Mouse (Mus musculus) gastrocnemius, adult 18-20 months (tissue): ENCODE measurements around the gene Bola2. TPM values are rescaled to one million over a fixed set of nuclear protein-coding genes. Genes with fewer than 3 reads are reported as not detected.
A peak's percentile ranks its signal among the peaks of the same experiment; 100 is the strongest.
"Not testable (repeated sequence)": the region's sequence is repeated elsewhere in the genome, so short reads cannot be mapped to it uniquely, and the experiment has no call there.

Experiments
- DNase-seq: peaks from one replicate; pipeline ENCODE4 v3.0.0; 2021; ENCODE audit warnings: low spot score
- total RNA-seq, 2 experiments: library from RNA; stranded (reverse); gene quantifications; 2 replicates each; pipeline ENCODE4 v1.2.3; 2021

Bola2 gene
- total RNA-seq, 2 experiments from 2014 or later = 37.1 to 42.2 TPM

GRCm38 (mm10) chr7:126688156-126688555, 7.0 kb upstream of the Bola2 start:
- DNase-seq = not testable (repeated sequence)

GRCm38 (mm10) chr7:126689021-126689420, 6.2 kb upstream of the Bola2 start:
- no peak for DNase-seq

- no peak for DNase-seq
Observed at GRCm38 (mm10) chr7:126690737-126691136, 4.5 kb upstream of the Bola2 start.

GRCm38 (mm10) chr7:126691676-126692075, 3.5 kb upstream of the Bola2 start:
- no peak for DNase-seq

GRCm38 (mm10) chr7:126692426-126692825, 2.8 kb upstream of the Bola2 start:
- no peak for DNase-seq

- peak; percentile 88 for DNase-seq
Observed at GRCm38 (mm10) chr7:126693256-126693655, 1.9 kb upstream of the Bola2 start.

- no peak for DNase-seq
Observed at GRCm38 (mm10) chr7:126693781-126694180, 1.4 kb upstream of the Bola2 start.

GRCm38 (mm10) chr7:126694441-126695051, 655 bp upstream of the Bola2 start:
- DNase-seq = no peak

- DNase-seq = peak; percentile 96
Observed at GRCm38 (mm10) chr7:126695631-126696207, 518 bp downstream of the Bola2 start, which contains the start of gene Slx1b. Gene Slx1b (minus strand): TSS chr7:126695784.

GRCm38 (mm10) chr7:126696303-126696702, 1.1 kb downstream of the Bola2 start:
- DNase-seq = no peak

- no peak for DNase-seq
Observed at GRCm38 (mm10) chr7:126696886-126697285, 1.7 kb downstream of the Bola2 start.

- no peak for DNase-seq
Observed at GRCm38 (mm10) chr7:126697838-126698237, 2.6 kb downstream of the Bola2 start.

GRCm38 (mm10) chr7:126700063-126701015, 5.1 kb downstream of the Bola2 start:
- DNase-seq = no peak

GRCm38 (mm10) chr7:126701070-126701469, 5.9 kb downstream of the Bola2 start:
- peak; percentile 87 for DNase-seq

GRCm38 (mm10) chr7:126701559-126702357, 6.6 kb downstream of the Bola2 start:
- no peak for DNase-seq

GRCm38 (mm10) chr7:126702358-126702757, 7.2 kb downstream of the Bola2 start:
- DNase-seq = no peak

GRCm38 (mm10) chr7:126702861-126703756, 7.9 kb downstream of the Bola2 start:
- DNase-seq = no peak

GRCm38 (mm10) chr7:126703757-126704077, 8.5 kb downstream of the Bola2 start:
- DNase-seq = no peak

GRCm38 (mm10) chr7:126704121-126704980, 9.2 kb downstream of the Bola2 start:
- peak; percentile 51 for DNase-seq
